Mouse (Mus musculus) right cerebral cortex, postnatal 36 days (tissue): ENCODE measurements around the gene Rrp8.

ENCODE experiments used
- DNase-seq, 2 experiments: peaks; one replicate each; pipeline ENCODE4 v3.0.0; 2022; ENCODE audit warnings: low spot score in 2 of 2, mixed read lengths in 1 of 2

Rrp8 gene

GRCm38 (mm10) chr7:105736911-105737521 is at the start of gene Rrp8:
Gene Rrp8 (minus strand): TSS chr7:105737385.
- DNase-seq = no peak

DNA sequence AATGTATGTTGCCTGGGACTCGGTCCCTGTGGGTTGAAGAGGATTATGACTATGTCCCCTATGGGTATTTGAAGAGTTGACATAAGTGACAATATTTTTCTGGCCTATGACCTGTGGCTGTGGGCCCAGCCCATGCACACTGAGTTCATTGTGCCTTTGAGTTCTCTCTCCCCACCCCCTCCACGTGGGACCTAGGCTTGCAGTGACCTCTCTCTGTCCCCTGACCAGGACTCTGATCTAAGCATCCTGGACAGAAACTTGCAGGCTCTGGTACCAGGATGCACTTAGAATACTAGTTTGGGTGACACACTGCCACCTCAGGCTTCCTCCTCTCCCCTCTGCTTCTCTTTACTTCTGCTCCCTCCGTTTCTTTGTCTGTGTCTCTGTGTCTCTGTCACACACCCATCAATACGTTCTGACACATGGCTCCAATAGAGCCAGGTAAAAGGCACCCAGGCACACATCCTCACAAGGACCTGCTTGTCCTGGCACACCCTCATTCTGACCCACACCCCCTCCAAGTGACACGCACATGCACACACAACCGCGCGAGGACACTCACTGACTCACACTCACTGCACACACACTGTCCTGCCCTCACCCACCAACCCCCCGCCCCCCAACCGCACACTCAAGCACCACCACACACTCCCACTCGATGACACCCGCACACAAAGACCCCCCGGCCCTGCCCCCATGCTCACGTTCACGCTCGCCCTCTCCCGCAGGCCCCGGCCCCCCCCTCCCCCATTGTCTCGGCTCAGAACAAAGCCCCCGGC is 49.5 kb upstream of the Rrp8 start:
- DNase-seq = no peak

GRCm38 (mm10) chr7:105784556-105784955 is 47.4 kb upstream of the Rrp8 start:
- DNase-seq = no peak

DNA sequence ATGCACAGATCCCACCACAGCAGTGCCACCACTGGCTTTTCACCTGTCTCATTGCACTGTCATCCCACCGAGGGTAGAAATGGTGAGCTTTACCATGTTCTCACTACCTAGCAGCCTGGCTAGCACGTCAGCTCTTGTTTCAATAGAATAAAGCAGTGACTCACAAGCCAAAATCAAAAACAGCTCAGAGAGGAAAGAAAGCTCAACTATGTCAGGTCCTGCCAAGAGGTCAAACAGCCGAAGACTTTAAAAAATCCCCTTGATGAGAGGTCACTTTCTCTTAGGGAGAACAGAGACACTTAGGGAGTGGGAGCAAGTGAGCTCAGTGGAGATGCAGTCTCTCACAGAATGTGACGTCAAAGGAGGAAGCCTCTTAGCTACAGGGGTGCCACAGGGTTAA is 46.7 kb upstream of the Rrp8 start:
- DNase-seq = no peak

DNA sequence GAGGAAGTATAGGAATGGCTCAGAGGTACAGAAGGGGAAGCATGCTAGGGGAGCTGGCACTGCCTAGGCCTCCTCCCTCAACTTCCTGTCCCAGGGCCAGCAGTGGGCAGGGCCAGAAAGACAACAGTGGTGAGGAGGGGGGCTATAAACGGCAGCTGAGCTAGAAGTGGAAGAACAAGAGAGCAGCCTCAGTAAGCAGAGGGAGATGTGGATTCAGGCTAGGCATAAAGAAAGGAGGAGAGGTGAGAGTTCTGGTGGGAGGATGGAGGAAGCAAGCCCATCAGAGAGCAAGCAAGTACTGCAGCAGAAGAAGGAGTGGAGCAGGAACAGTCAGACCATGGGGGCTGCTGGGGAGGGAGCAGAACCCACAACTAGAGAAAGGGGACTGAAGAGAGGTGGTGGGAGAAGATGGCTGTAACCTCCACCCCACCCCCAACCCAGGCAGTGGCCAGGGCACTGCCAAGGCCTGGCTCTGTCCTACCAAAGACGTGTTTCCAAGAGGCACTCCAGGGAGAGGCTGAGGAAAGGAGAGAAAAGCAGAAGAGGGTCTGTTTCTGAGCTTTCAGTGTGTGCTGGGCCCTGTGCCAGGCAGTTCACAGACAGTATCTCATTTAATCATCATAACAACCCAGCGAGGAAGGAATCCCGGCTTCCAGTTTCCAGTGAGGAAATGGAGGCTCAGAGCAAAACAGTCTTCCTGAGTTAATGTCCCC is 41.5 kb upstream of the Rrp8 start:
- no peak for DNase-seq

DNA sequence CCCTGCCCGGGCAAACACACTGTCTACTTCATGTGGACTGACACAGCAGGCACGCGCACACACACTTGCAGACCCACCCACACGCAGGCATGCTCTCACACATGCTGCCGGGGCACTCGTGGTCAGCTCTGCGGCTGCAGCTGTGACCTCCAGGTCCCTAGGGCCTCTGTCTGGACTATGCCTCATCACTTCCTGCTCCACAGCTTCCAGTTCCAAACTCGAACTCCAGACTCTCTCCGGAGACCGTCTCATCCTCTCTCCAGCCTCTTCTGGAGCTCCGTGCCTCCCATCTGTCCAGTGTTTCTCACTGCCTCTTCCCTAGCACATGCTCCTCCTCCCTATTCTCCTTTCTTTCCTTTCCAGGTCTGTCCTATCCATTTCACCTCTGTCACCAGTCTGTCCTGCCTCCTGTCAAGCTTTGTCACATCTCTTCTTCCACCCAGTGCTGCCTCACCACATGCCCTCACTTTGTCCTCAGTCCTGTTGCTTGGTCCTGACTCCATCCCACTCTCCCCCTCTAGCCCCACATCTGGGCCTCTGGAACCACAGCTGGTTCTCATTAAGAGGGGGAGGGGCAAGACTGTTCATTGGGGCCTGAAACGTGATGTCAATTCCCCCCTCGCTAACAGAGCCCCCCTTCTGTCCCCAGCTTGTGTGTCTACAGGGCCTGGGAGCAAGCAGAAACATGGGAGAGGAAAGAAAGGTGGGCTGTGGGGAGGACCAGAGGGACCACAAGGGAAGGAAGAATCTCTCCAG is 40.8 kb upstream of the Rrp8 start:
- DNase-seq = no peak

DNA sequence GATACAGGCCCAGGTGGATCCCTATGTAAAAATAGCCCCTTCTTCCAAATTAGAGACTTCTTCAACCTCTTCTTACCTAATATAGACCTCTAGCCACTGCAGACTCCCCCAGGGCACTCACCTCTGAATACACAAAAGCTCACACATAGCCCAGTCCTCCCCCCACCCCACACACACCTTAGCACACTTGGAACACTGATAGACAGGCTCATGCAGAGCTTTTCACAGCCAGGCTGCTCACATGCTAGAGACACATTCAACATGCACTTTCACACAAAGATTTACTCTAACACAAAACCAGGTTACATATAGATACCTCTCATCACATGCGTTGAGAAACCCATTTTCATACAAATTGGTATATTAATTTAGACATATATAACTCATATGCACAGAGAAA is 40.1 kb upstream of the Rrp8 start:
- DNase-seq = no peak

GRCm38 (mm10) chr7:105776026-105776425 is 38.8 kb upstream of the Rrp8 start:
- DNase-seq = no peak

DNA sequence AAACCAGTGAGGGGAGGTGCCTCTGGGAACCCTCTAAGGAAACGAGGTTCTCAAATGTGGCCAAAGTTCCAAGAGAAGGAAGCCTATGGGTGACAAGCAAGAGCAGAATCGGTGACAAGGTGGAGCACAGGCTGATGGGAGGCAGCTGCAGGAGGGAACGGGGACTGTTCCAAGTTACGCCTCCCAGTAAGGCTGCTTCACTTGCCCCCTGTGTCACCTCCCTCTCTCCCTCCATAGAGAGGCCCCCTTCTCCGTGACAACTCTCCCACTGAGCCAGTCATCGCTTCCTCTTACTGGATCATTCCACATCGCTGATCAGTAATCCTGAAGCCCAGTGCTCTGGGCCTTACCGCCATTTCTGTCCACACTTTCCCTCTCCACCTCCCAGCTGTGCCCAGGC is 37.5 kb upstream of the Rrp8 start:
- DNase-seq = no peak

DNA sequence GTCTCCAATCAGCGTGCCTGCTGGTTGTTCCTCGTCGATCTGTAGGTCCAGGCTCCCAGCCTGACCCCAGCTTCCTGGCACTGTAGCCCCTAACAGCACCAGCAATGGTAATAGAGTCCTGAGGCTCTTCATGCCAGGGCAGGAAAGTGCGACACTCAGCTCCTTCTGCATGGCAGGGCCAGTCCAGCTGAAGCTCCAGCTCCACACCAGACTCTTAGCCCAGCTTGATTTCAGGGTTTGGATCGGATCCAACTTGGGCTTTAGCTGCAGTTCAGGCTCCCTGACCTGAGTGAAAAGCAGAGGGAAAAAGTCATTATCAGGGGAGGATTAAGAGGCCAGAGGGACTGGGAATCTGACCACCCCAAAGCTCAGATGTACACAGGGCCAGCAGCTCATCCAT is 35.9 kb upstream of the Rrp8 start:
- no peak for DNase-seq

DNA sequence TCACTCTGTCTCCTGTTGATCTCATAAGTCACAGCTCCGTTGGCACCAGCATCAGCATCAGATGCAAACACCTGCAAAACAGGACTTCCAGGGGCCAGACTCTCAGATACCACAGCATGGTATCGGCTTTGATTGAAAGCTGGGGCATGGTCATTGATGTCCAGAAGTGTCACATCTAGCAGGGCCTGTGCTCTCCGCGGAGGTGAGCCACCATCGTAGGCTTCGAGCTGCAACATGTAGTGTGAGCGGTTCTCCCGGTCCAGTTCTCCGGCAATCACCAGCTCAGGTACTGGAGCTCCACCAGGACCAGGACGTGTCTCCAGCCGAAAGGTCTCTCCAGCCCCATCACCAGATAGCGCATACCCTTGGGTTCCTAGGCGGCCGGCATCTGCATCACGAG is 35.1 kb upstream of the Rrp8 start:
- no peak for DNase-seq

DNA sequence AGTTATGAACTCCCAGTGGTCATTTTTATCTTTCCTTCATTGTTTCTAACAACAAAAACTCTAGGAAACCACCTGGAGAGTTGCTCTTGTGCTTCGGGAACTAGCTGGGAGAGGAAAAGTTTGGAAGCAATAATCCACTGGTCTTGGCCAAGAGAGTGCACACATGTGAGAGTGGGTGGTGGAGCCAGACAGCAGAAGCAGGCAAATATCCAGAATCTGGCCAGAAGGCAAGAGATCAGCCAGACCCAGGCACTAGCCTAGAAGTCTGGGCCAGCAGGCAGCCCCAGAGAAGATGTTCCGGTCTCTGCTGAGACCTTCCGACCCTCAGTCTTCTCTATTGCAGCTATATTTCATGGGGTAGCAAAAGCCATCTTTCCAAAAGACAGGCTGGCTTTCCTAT is 32.8 kb upstream of the Rrp8 start:
- DNase-seq = no peak

DNA sequence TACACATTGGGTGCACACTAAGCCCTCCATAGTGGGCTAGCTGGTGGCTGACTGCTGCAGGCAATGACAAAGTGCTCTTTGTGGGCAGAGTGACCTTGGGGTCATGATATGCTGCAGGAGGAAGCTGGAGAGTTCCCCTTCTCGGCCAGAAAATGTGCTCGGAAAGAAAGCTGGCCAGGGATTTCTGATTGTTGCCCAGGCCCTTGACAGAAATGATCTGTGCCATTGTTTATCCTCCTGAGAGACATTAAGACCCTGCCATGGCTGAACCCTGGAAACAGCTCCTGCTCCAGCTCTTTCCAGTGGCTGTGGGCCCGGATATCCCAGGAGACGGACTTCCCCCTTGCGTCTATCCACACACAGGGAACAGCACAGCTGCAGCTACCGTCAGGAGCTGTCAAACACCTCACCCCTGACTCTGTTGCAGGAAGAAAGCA is 30.6 kb upstream of the Rrp8 start:
- DNase-seq = no peak

GRCm38 (mm10) chr7:105764331-105764730 is 27.1 kb upstream of the Rrp8 start:
- no peak for DNase-seq

DNA sequence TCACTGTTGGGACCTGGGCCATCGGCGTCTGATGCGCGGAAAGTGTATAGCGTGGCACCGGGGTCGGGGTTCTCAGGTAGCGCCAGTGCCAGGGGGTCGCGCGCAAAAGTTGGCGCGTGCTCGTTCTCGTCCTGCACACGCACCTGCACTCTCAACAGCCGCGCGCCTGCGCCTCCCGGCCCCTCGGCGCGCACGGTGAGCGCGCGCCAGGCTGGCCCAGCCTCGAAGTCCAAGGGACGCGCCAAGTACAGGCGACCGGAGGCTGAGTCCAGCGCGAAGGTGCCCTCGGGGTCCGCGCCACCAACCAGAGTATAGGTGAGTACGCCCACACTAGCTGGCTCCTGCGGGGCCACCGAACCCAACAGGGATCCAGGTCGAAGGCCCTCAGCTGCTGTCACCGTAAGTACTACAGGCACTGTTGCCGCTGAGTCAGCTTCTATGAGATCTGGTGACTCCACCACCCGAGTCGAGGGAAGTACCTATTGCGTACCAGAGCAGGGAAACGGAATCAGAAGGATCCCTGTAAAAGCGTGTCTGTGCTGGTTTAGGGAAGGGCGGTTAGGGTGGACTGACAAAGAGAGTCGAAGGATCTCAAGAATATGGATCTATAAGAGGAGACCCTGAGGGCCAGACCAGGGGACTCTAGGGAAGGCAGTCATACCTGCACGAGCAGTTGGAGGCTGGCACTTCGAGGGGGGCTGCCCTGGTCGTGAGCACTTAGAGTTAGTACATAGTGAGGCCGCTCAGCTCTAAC is 25.5 kb upstream of the Rrp8 start:
- no peak for DNase-seq

DNA sequence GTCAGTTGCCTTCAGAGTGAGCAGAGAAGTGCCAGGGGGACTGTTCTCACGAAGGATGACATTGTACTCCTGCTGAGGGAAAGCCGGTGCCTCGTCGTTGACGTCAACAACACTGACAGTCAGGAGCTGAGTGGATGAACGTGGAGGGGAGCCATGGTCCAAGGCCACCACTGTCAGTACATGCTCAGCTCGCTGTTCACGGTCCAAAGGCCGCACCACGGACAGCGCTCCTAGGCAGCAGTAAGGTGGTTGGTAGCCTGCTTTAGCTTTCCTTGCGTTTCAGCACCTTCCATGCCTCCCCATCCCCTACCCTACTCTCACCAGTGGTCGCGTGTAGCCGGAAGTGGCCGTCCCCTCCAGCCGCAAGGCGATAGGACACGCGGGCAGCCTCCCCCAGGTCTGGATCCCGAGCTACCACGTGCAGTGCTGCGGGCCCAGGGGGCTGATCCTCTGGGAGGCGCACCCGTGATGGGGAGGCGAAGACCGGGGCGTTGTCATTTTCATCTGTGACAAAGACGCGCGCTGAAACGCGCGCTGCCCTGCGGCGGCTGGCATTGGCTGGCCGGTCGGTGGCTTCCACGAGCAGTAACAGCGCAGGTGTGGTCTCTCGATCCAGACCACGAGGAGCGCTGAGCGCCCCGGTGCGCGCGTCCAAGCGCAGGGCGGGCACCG is 24.8 kb upstream of the Rrp8 start:
- no peak for DNase-seq

DNA sequence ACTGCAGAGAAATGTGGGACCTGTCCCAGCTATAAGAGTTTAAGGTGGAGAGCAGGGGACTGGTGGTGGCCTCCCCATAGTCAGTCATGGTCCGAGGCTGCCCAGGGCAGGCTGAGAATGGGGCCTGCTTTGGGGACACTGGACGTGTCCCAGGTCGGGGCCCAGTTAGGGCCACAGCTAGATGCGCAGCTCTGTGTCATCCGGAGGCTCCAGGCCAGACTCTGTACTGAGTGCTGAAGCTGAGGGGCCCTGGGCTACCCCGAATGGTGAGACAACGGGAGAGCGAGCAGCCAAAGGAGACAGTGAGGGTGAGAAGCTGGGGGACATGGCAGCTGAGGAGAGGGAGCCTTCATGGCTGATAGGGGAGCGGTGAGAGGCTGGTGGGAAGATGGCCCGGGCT is 16.1 kb upstream of the Rrp8 start:
- no peak for DNase-seq

DNA sequence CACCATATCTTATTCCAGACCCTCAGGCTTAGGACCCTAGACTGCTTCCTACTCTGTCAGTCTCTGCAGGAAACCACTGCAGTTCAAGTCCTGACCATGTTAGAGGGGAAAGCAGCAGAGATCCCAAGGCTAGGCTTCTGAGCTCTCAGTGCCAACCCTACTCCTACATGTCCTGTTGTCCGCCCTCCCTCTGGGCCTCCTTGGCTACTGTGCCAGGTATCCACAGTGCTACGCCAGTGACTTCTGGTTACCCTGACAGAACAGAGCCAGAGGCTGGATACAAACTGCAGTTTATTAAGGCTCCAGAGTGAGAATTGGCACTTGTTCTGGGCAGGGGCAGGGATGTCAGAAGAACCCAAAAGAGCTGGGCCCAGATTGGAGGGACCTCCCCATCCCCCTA is 15.5 kb upstream of the Rrp8 start:
- DNase-seq = no peak

- DNase-seq = peak; percentile 93 to 96
Observed at GRCm38 (mm10) chr7:105751491-105752433, 14.6 kb upstream of the Rrp8 start, which contains the start of gene Tpp1. Gene Tpp1 (minus strand): TSS chr7:105752235.

DNA sequence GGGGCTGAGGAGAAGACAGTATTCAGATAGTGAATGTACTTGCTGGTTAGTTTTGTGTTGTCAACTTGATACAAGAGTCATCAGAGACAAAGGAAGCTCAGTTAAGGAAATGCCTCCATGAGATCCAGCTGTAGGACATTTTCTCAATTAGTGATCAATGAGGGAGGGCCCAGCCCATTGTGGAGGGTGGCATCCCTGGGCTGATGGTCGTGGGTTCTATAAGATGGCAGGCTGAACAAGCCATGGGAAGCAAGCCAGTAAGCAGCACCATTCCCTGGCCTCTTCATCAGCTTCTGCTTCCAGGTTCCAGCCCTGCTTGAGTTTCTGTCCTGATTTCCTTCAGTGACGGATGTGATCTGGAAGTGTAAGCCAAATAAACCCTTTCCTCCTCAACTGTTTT is 10.6 kb upstream of the Rrp8 start:
- DNase-seq = no peak
